Mouse (Mus musculus): ENCODE measurements around the gene Col13a1. TPM values are rescaled to one million over a fixed set of nuclear protein-coding genes. Genes with fewer than 3 reads are reported as not detected.

The Col13a1 gene
- polyA plus RNA-seq, 1 experiment from 2014 or later: 2.7 TPM

DNA sequence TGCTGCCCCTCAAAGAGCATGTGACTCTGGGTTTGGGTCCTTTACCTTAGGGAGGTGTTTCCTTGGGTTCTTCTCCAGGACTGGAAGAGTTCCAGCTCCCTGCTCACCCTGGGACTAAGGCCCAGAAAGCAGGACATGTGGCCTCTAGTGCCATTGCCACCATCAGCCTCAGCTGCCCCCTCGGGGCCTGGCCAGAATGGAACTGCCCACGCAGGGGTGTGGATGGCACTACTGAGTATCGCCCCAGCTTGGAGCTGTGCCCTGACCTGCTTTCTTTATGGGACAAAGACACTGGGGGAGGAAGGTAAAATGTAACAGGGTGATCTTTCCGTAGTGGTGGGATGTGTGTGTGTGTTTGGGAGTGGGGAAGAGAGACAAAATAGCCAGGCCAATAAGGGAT lies 59.4 kb downstream of the Col13a1 start:
- WGBS: 90% methylated on average over 4 of the region's 4 CpGs
- peaks cover 2% of the 10 kb centered on the region; the same call in 1 of the 2 replicates for H3K9me3 ChIP-seq (replicated peaks)

DNA sequence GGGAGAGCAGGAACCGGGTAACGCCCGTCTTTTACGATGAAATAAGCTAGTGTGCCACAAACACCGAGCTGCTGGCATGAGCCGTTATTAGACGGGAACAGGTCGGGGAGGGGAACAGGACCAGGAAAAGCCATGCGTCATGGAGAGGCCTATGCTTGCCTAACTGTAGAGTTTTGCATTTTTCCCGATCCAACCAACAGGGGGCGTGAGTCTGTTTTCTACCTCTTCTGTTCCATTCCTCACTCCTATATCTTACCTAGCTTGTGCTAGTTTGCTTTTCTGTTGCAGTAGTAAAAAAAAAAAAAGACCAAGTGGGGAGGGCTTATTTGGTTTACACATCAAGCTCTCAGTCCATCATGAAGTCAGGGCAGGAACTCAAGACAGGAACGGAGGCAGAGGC lies 61.8 kb downstream of the Col13a1 start:
- 93% methylated on average over 12 of the region's 12 CpGs for WGBS

More for the DNA sequence above, 59.4 kb downstream of the Col13a1 start:
- Histone ChIP-seq H3K36me3 (no peaks in the 10 kb centered on the region), H3K27ac (peak overlapping the region; percentile 56), H3K27me3 (ENCODE audit: low read depth, poor library complexity, severe bottlenecking) (no peaks in the 10 kb centered on the region), H3K4me1 (peaks cover 31% of the 10 kb centered on the region), H3K4me3 (no peak overlapping the region)
- DNase-seq (ENCODE audit: low spot score): no peak

GRCm38 (mm10) chr10:61911770-61912169 lies 67.1 kb downstream of the Col13a1 start:
- H3K9me3 ChIP-seq (replicated peaks): peaks cover 2% of the 10 kb centered on the region; the same call in 1 of the 2 replicates
- no peaks in the 10 kb centered on the region for H3K36me3 ChIP-seq
- H3K4me3 ChIP-seq: no peak overlapping the region
- WGBS: 52% methylated on average over 4 of the region's 4 CpGs
- no peak overlapping the region for H3K27ac ChIP-seq
- no peak for DNase-seq (ENCODE audit: low spot score)
- H3K27me3 ChIP-seq (ENCODE audit: low read depth, poor library complexity, severe bottlenecking): no peaks in the 10 kb centered on the region
- H3K4me1 ChIP-seq: peaks cover 10% of the 10 kb centered on the region; the same call in 1 of the 2 replicates

More for the DNA sequence above, 61.8 kb downstream of the Col13a1 start:
- Histone ChIP-seq H3K27ac (no peak overlapping the region), H3K36me3 (no peaks in the 10 kb centered on the region), H3K4me3 (no peak overlapping the region), H3K9me3 (replicated peaks) (peaks cover 2% of the 10 kb centered on the region; the same call in 1 of the 2 replicates), H3K4me1 (peaks cover 30% of the 10 kb centered on the region), H3K27me3 (ENCODE audit: low read depth, poor library complexity, severe bottlenecking) (no peaks in the 10 kb centered on the region)
- DNase-seq (ENCODE audit: low spot score): no peak

DNA sequence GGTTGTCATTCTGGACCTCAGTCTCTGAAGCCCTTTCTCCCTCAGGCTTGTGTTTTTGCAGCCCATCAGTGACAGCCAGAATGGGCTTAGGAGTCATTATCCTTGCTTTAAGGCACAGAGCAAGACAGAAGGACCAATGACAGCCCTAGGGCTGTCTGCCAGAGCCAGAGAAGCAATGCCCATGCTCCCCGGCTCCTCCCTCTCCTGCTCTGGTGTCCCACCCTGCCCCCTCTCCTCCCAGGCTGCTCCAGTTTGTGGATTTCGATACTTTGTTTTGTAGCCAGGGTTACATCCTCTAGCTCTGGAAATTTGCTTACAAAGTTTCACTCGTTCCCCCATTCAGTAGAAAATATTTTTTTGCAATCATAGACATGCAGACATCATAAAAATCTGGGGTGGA lies 69.9 kb downstream of the Col13a1 start:
- Histone ChIP-seq H3K4me1 (peaks cover 30% of the 10 kb centered on the region), H3K9me3 (replicated peaks) (no peaks in the 10 kb centered on the region), H3K27ac (0 out of 2 replicates have a peak overlapping the region, but pooled peaks have one; percentile 10), H3K4me3 (no peak overlapping the region), H3K27me3 (ENCODE audit: low read depth, poor library complexity, severe bottlenecking) (peaks cover 4% of the 10 kb centered on the region; the same call in 1 of the 2 replicates), H3K36me3 (no peaks in the 10 kb centered on the region)
- no peak for DNase-seq (ENCODE audit: low spot score)
- WGBS: 87% methylated on average over 3 of the region's 3 CpGs

- 20% methylated on average over 5 of the region's 5 CpGs for WGBS
- no peaks in the 10 kb centered on the region for H3K36me3 ChIP-seq
- no peaks in the 10 kb centered on the region for H3K9me3 ChIP-seq (replicated peaks)
- no peak overlapping the region for H3K4me3 ChIP-seq
- H3K27me3 ChIP-seq (ENCODE audit: low read depth, poor library complexity, severe bottlenecking): peaks cover 21% of the 10 kb centered on the region; the same call in 1 of the 2 replicates
- DNase-seq (ENCODE audit: low spot score): peak; percentile 50
- peaks cover 35% of the 10 kb centered on the region for H3K4me1 ChIP-seq
- 0 out of 2 replicates have a peak overlapping the region, but pooled peaks have one; percentile 19 for H3K27ac ChIP-seq
These were observed 72.7 kb downstream of the Col13a1 start for GRCm38 (mm10) chr10:61906226-61906625.

DNA sequence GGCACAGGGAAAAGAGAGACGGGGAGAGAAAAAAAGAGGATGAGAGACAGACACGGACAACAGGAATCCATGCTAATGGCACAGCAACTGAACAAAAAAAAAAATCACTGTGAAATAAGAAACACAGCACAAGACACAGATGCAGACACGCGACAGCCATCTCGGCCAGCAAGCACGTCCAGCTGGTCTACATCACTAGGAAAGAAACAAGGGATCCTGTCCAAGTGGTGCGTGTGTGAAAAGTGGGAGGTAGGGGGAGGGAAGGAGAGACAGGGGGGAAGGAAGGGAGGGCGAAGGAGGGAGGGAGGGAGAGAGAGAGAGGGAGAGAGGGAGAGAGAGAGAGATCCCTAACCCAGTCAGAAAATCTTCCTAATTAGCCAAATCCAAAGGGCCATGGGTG lies 73.6 kb downstream of the Col13a1 start:
- Histone ChIP-seq H3K36me3 (no peaks in the 10 kb centered on the region), H3K4me1 (peaks cover 34% of the 10 kb centered on the region), H3K4me3 (no peak overlapping the region), H3K27ac (peak overlapping the region; percentile 53), H3K9me3 (replicated peaks) (no peaks in the 10 kb centered on the region), H3K27me3 (ENCODE audit: low read depth, poor library complexity, severe bottlenecking) (peaks cover 21% of the 10 kb centered on the region; the same call in 1 of the 2 replicates)
- WGBS: 35% methylated on average over 8 of the region's 8 CpGs
- no peak for DNase-seq (ENCODE audit: low spot score)

- peaks cover 13% of the 10 kb centered on the region for H3K4me1 ChIP-seq
- no peak for DNase-seq (ENCODE audit: low spot score)
- peaks cover 8% of the 10 kb centered on the region; the same call in 1 of the 2 replicates for H3K27me3 ChIP-seq (ENCODE audit: low read depth, poor library complexity, severe bottlenecking)
- WGBS: 84% methylated on average over 6 of the region's 6 CpGs
- H3K4me3 ChIP-seq: no peak overlapping the region
- no peaks in the 10 kb centered on the region for H3K36me3 ChIP-seq
- H3K27ac ChIP-seq: no peak overlapping the region
- H3K9me3 ChIP-seq (replicated peaks): no peaks in the 10 kb centered on the region
These were observed 80.8 kb downstream of the Col13a1 start for GRCm38 (mm10) chr10:61898116-61898515.

DNA sequence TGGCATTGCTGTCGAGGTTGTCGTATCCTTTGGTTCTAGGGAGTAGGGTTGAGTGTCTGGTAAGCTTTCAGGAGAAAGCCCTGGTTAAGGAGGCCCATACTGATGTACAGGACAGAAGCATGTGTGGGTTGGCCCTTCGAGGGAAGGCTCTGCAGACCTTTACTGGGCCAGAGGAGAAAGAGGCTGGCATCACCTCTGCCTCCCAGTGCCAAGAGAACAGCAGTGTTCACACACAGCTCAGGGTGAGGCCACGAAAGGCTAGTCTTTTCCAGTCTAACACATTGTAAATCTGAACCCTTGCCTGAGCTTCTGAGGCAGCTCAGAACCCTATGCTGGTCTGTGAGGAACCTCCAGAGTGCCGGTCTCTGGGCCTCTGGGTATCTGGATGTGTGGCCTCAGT lies 84.3 kb downstream of the Col13a1 start:
- H3K4me1 ChIP-seq: peaks cover 12% of the 10 kb centered on the region
- H3K27ac ChIP-seq: no peak overlapping the region
- H3K4me3 ChIP-seq: no peak overlapping the region
- no peaks in the 10 kb centered on the region for H3K36me3 ChIP-seq
- DNase-seq (ENCODE audit: low spot score): no peak
- H3K9me3 ChIP-seq (replicated peaks): no peaks in the 10 kb centered on the region
- H3K27me3 ChIP-seq (ENCODE audit: low read depth, poor library complexity, severe bottlenecking): no peaks in the 10 kb centered on the region
- WGBS: 83% methylated on average over 5 of the region's 5 CpGs

DNA sequence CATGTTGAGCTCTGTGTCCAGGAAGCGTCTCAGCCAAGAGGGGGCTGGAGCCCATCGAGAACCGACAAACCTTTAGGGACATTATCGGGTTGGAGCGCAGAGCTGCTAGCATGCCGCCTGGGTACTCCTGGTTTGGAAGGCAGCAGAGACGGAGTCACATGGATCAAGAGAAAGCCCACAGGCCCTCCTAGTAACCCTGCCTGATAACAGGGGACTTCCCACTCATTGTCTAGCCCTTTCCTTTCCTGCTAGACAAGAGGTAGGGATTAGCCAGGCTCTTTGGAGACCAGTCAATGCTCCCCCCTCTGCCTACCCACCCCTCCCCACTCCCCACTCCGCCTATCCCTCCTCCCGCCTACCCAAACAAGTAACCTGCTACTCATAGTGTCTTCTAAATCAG lies 87.8 kb downstream of the Col13a1 start:
- Histone ChIP-seq H3K4me3 (no peak overlapping the region), H3K27me3 (ENCODE audit: low read depth, poor library complexity, severe bottlenecking) (0 out of 2 replicates have a peak, but pooled peaks cover 5% of the 10 kb centered on the region), H3K27ac (no peak overlapping the region), H3K36me3 (no peaks in the 10 kb centered on the region), H3K4me1 (peaks cover 45% of the 10 kb centered on the region), H3K9me3 (replicated peaks) (no peaks in the 10 kb centered on the region)
- 77% methylated on average over 9 of the region's 9 CpGs for WGBS
- no peak for DNase-seq (ENCODE audit: low spot score)

GRCm38 (mm10) chr10:61890294-61890693 lies 88.6 kb downstream of the Col13a1 start:
- H3K4me3 ChIP-seq: no peak overlapping the region
- no peaks in the 10 kb centered on the region for H3K36me3 ChIP-seq
- H3K9me3 ChIP-seq (replicated peaks): no peaks in the 10 kb centered on the region
- DNase-seq (ENCODE audit: low spot score): no peak
- WGBS: 96% methylated on average over 10 of the region's 10 CpGs
- 0 out of 2 replicates have a peak, but pooled peaks cover 11% of the 10 kb centered on the region for H3K27me3 ChIP-seq (ENCODE audit: low read depth, poor library complexity, severe bottlenecking)
- H3K4me1 ChIP-seq: peaks cover 52% of the 10 kb centered on the region
- H3K27ac ChIP-seq: peak overlapping the region; percentile 11; the same call in 1 of the 2 replicates

DNA sequence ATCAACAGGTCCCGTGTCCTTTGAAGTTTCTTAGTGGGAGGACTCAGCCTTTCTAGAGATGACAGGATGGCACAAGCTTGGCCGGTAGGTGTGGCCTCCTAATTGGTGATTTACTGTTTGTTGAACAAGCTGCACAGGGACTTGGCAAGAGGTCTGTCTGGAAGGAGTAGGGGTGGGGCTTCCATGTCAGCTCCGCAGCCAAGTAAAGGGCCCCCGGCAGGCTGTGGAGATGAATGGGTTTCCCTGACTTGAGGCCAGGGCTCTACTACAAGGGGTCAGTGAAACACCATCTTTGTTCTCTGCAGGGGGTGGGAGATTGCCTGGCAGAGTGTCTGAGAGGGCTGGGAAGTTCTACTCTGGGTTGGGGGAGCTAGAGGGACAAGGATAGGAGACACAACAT lies 99.5 kb downstream of the Col13a1 start:
- H3K4me1 ChIP-seq: peaks cover 61% of the 10 kb centered on the region
- 2% methylated on average over 4 of the region's 4 CpGs for whole genome bisulfite sequencing
- no peaks in the 10 kb centered on the region for H3K36me3 ChIP-seq
- peak; percentile 49 for DNase-seq (ENCODE audit: low spot score)
- peaks cover 37% of the 10 kb centered on the region for H3K27me3 ChIP-seq (ENCODE audit: low read depth, poor library complexity, severe bottlenecking)
- no peaks in the 10 kb centered on the region for H3K9me3 ChIP-seq (replicated peaks)
- H3K4me3 ChIP-seq: no peak overlapping the region
- peak overlapping the region; percentile 47 for H3K27ac ChIP-seq

- peak; percentile 94 for DNase-seq (ENCODE audit: low spot score)
- 6% methylated on average over 6 of the region's 6 CpGs for WGBS
- no peaks in the 10 kb centered on the region for H3K36me3 ChIP-seq
- H3K4me3 ChIP-seq: no peak overlapping the region
- H3K27ac ChIP-seq: peak overlapping the region; percentile 54
- H3K4me1 ChIP-seq: peaks cover 50% of the 10 kb centered on the region
- no peaks in the 10 kb centered on the region for H3K9me3 ChIP-seq (replicated peaks)
- H3K27me3 ChIP-seq (ENCODE audit: low read depth, poor library complexity, severe bottlenecking): peaks cover 42% of the 10 kb centered on the region
These were observed 101.1 kb downstream of the Col13a1 start for GRCm38 (mm10) chr10:61877787-61878186.

DNA sequence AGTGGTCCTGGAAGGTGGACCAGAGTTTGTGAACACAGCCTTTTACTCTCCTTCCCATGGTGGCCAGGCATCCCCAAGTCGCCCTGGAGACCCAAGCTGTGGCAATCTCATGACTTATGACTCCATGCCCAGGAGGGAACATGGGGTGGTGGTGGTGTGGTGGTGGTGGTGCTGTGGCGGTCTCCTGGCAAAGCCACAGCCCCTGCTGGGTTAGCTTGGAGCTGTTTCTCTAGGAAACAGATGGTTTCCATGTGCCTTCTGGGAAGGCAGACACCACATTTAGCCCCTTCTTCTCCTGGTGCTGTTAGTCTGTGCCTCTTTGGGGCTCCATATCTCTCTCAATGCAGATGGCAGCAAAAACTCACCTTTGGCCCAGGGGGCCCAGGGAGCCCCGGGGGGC lies 109.1 kb downstream of the Col13a1 start:
- H3K36me3 ChIP-seq: no peaks in the 10 kb centered on the region
- no peak overlapping the region; the same call in 1 of the 2 replicates for H3K27ac ChIP-seq
- no peak for DNase-seq (ENCODE audit: low spot score)
- H3K27me3 ChIP-seq (ENCODE audit: low read depth, poor library complexity, severe bottlenecking): 0 out of 2 replicates have a peak, but pooled peaks cover 7% of the 10 kb centered on the region
- no peaks in the 10 kb centered on the region for H3K9me3 ChIP-seq (replicated peaks)
- H3K4me1 ChIP-seq: peaks cover 17% of the 10 kb centered on the region
- 85% methylated on average over 3 of the region's 3 CpGs for WGBS
- H3K4me3 ChIP-seq: no peak overlapping the region

Data from limb, embryonic 10.5 days (tissue).